Mouse (Mus musculus) kidney, adult 2 months (tissue): ENCODE data around the gene Tmem150c. TPM values are rescaled to one million over a fixed set of nuclear protein-coding genes. Genes with fewer than 3 reads are reported as not detected.

Source experiments
- DNase-seq: peaks from one replicate; pipeline ENCODE4 v3.0.0; 2021
- H3K27ac ChIP-seq: fragments of 200-500 bp; 2 replicates; pipeline ENCODE4 v1.5.1; 2012; ENCODE audit warnings: low read depth, low read length, control low read depth, inconsistent platforms; ENCODE audit not compliant: insufficient read depth
- H3K27me3 ChIP-seq: fragments of 200-500 bp; replicated peaks from 2 replicates; pipeline ENCODE4 v1.6.1; 2012; ENCODE audit warnings: mild to moderate bottlenecking, moderate library complexity, low read length, inconsistent platforms; ENCODE audit not compliant: control insufficient read depth, insufficient read depth
- H3K36me3 ChIP-seq: fragments of 200-500 bp; 2 replicates; pipeline ENCODE4 v1.6.1; 2012; ENCODE audit warnings: mild to moderate bottlenecking, moderate library complexity, low read length, inconsistent platforms; ENCODE audit not compliant: control insufficient read depth, insufficient read depth
- H3K4me1 ChIP-seq: fragments of 200-500 bp; 2 replicates; pipeline ENCODE4 v1.6.1; 2011; ENCODE audit warnings: low read length; ENCODE audit not compliant: control insufficient read depth, insufficient read depth
- H3K4me3 ChIP-seq: fragments of 200-500 bp; 2 replicates; pipeline ENCODE4 v1.5.1; 2011; ENCODE audit warnings: mild to moderate bottlenecking, low read depth, low read length, control low read depth; ENCODE audit not compliant: insufficient read depth
- CTCF ChIP-seq: fragments of 200-500 bp; conservative IDR thresholded peaks from 2 replicates; pipeline ENCODE4 v1.5.1; 2011; ENCODE audit warnings: low read depth, mild to moderate bottlenecking, control low read depth, low read length, moderate library complexity, mixed read lengths; ENCODE audit not compliant: insufficient read depth, insufficient read length
- POLR2A ChIP-seq: fragments of 200-500 bp; IDR thresholded peaks from one replicate; pipeline ENCODE4 v1.6.1; 2011; ENCODE audit warnings: low read depth, low read length, control low read depth
- WGBS: fragments of 180-500 bp; shearing (Covaris S2); methylation state at CpG from one replicate; pipeline ENCODE4 v1.1.7; 2018; 5-methylcytosine and 5-hydroxymethylcytosine counted together
- polyA plus RNA-seq: library from polyadenylated mRNA; depleted of rRNA; stranded (reverse); fragments of >200 nt; gene quantifications from 2 replicates; pipeline ENCODE4 v1.2.3, GENCODE M21; 2012

The Tmem150c gene
- polyA plus RNA-seq, 1 experiment: 9.9 TPM

GRCm38 (mm10) chr5:100069526-100069925 lies 90.1 kb downstream of the Tmem150c start:
- Histone ChIP-seq H3K4me3 (no peak overlapping the region), H3K27ac (no peak overlapping the region), H3K36me3 (no peaks in the 10 kb centered on the region), H3K4me1 (no peaks in the 10 kb centered on the region), H3K27me3 (no peaks in the 10 kb centered on the region)
- DNase-seq: no peak
- TF ChIP-seq POLR2A (no peak), CTCF (no peak)
- WGBS: 94% methylated on average over 2 of the region's 2 CpGs

DNA sequence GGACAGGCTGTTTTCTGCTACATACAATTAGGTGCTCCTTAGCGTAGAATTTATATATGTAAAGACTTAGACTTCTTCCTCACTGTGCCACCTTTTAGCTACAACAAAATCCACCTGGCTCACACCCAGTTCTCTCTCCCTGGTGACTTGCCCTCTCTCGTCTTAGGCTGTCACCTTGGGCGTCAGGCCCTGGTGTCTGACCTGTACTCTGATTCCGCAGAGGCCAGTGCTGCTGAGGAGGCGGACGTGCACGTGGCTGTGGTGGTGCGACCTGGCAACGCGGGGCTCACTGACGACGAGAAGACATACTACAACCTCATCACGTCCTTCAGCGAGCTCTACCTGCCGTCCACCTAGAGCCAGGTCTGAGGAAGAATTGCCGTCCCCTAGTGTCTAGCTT lies 92.0 kb downstream of the Tmem150c start:
- TF ChIP-seq POLR2A: no peak
- WGBS: 89% methylated on average over 16 of the region's 16 CpGs
- Histone ChIP-seq H3K4me3 (no peak overlapping the region), H3K27me3 (no peaks in the 10 kb centered on the region), H3K4me1 (no peaks in the 10 kb centered on the region), H3K27ac (no peak overlapping the region), H3K36me3 (peaks cover 1% of the 10 kb centered on the region; the same call in 1 of the 2 replicates)
- no peak for DNase-seq

DNA sequence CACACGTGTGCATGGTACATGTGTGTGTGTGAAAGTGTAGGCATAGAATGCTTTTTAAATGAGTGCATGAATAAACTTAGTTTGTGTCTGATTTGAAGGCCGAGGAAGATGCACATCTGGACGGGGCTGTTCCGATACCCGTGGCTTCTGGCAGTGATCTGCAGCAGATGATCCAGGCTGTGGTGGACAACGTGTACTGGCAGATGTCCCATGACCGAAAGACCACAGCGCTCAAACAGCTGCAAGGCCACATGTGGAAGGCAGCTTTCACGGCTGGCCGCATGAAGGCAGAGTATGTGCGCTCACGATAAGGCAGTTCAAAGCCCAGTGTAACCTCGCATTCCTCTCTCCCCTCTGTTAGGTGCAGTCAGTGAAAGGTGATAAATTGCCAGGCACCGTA lies 98.7 kb downstream of the Tmem150c start:
- Histone ChIP-seq H3K27me3 (no peaks in the 10 kb centered on the region), H3K27ac (no peak overlapping the region), H3K4me3 (no peak overlapping the region), H3K36me3 (peaks cover 1% of the 10 kb centered on the region; the same call in 1 of the 2 replicates), H3K4me1 (no peaks in the 10 kb centered on the region)
- TF ChIP-seq POLR2A (no peak), CTCF (no peak)
- WGBS: 94% methylated on average over 14 of the region's 14 CpGs
- no peak for DNase-seq

GRCm38 (mm10) chr5:100059326-100059725 lies 100.3 kb downstream of the Tmem150c start:
- Histone ChIP-seq H3K4me3 (no peak overlapping the region), H3K4me1 (no peaks in the 10 kb centered on the region), H3K27ac (no peak overlapping the region), H3K36me3 (peaks cover 1% of the 10 kb centered on the region; the same call in 1 of the 2 replicates), H3K27me3 (no peaks in the 10 kb centered on the region)
- TF ChIP-seq CTCF (no peak), POLR2A (no peak)
- DNase-seq: no peak
- WGBS: 61% methylated on average over 6 of the region's 6 CpGs

GRCm38 (mm10) chr5:100058729-100059128 lies 100.9 kb downstream of the Tmem150c start:
- no peak for DNase-seq
- WGBS: 82% methylated on average over 6 of the region's 6 CpGs

GRCm38 (mm10) chr5:100057461-100058209 lies 102.0 kb downstream of the Tmem150c start:
- WGBS: 85% methylated on average over 14 of the region's 15 CpGs
- H3K4me1 ChIP-seq: no peaks in the 10 kb centered on the region
- H3K27me3 ChIP-seq: no peaks in the 10 kb centered on the region
- H3K4me3 ChIP-seq: no peak overlapping the region
- TF ChIP-seq CTCF: no peak
- no peak for TF ChIP-seq POLR2A
- no peak for DNase-seq
- H3K27ac ChIP-seq: no peak overlapping the region
- no peaks in the 10 kb centered on the region for H3K36me3 ChIP-seq

More at GRCm38 (mm10) chr5:100058729-100059128, 100.9 kb downstream of the Tmem150c start:
- no peak overlapping the region for H3K4me3 ChIP-seq
- H3K27ac ChIP-seq: no peak overlapping the region
- H3K36me3 ChIP-seq: peaks cover 1% of the 10 kb centered on the region; the same call in 1 of the 2 replicates
- TF ChIP-seq CTCF: no peak
- no peak for TF ChIP-seq POLR2A
- H3K4me1 ChIP-seq: no peaks in the 10 kb centered on the region
- H3K27me3 ChIP-seq: no peaks in the 10 kb centered on the region

DNA sequence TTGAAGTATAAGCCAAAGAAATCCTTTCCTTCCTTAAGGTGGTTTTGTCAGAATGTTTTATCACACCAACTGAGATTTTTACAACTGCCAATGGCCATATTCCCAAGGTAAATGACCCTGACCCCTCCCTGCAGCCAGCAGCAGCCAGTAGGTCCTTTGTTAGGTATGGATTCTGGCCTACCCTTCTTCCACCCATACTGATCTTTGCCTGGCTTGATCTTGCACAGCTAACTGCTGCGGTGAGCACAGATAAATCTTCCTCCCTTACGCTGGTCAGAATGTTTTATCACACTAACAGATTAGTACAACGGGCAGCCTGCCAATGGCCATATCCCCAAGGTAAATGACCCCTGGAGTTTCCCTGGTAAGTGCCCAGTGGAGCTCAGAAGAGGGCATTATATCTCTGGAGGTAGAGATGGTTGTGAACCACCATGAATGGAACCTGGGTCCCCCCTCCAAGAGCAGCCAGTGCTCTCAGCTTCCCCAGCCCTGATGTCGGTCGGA lies 103.7 kb downstream of the Tmem150c start:
- Histone ChIP-seq H3K27me3 (no peaks in the 10 kb centered on the region), H3K36me3 (no peaks in the 10 kb centered on the region), H3K27ac (no peak overlapping the region), H3K4me3 (no peak overlapping the region), H3K4me1 (no peaks in the 10 kb centered on the region)
- TF ChIP-seq CTCF (no peak), POLR2A (no peak)
- peak; percentile 33 for DNase-seq
- 63% methylated on average over 5 of the region's 5 CpGs for WGBS
